Mouse (Mus musculus): ENCODE data around the gene Adam22. TPM values are rescaled to one million over a fixed set of nuclear protein-coding genes. Genes with fewer than 3 reads are reported as not detected.

Adam22 gene
- polyA plus RNA-seq, 1 experiment, result 3.6 TPM

GRCm38 (mm10) chr5:8120926-8121325 lies 247.0 kb downstream of the Adam22 start:
- no peak overlapping the region for H3K27ac ChIP-seq (ENCODE audit: insufficient read depth, low read depth, low read length)
- no peak overlapping the region for H3K4me3 ChIP-seq (ENCODE audit: insufficient read depth, low read length)
- no peaks in the 10 kb centered on the region for H3K4me1 ChIP-seq (ENCODE audit: control insufficient read depth, insufficient read depth, low read length)
- TF ChIP-seq POLR2A (IDR thresholded peaks at IDR 0.05; ENCODE audit: borderline replicate concordance, low read depth, low read length) (no peak), CTCF (IDR thresholded peaks at IDR 0.05; ENCODE audit: low read depth, low read length) (no peak)

- no peak overlapping the region for H3K27ac ChIP-seq (ENCODE audit: insufficient read depth, low read depth, low read length)
- no peaks in the 10 kb centered on the region for H3K4me1 ChIP-seq (ENCODE audit: control insufficient read depth, insufficient read depth, low read length)
- H3K4me3 ChIP-seq (ENCODE audit: insufficient read depth, low read length), result no peak overlapping the region
- TF ChIP-seq POLR2A (IDR thresholded peaks at IDR 0.05; ENCODE audit: borderline replicate concordance, low read depth, low read length) (no peak), CTCF (IDR thresholded peaks at IDR 0.05; ENCODE audit: low read depth, low read length) (no peak)
These were observed 247.9 kb downstream of the Adam22 start for GRCm38 (mm10) chr5:8120087-8120486.

GRCm38 (mm10) chr5:8116561-8117168 lies 251.3 kb downstream of the Adam22 start:
- no peak overlapping the region for H3K4me3 ChIP-seq (ENCODE audit: insufficient read depth, low read length)
- H3K4me1 ChIP-seq (ENCODE audit: control insufficient read depth, insufficient read depth, low read length), result no peaks in the 10 kb centered on the region
- TF ChIP-seq CTCF (IDR thresholded peaks at IDR 0.05; ENCODE audit: low read depth, low read length), result no peak
- TF ChIP-seq POLR2A (IDR thresholded peaks at IDR 0.05; ENCODE audit: borderline replicate concordance, low read depth, low read length), result no peak
- no peak overlapping the region for H3K27ac ChIP-seq (ENCODE audit: insufficient read depth, low read depth, low read length)

- Histone ChIP-seq H3K4me1 (ENCODE audit: control insufficient read depth, insufficient read depth, low read length) (no peaks in the 10 kb centered on the region), H3K27ac (ENCODE audit: insufficient read depth, low read depth, low read length) (no peak overlapping the region), H3K4me3 (ENCODE audit: insufficient read depth, low read length) (no peak overlapping the region)
- TF ChIP-seq POLR2A (IDR thresholded peaks at IDR 0.05; ENCODE audit: borderline replicate concordance, low read depth, low read length), result no peak
- TF ChIP-seq CTCF (IDR thresholded peaks at IDR 0.05; ENCODE audit: low read depth, low read length), result no peak
These were observed 255.7 kb downstream of the Adam22 start for GRCm38 (mm10) chr5:8112246-8112645.

GRCm38 (mm10) chr5:8111691-8112090 lies 256.3 kb downstream of the Adam22 start:
- no peak overlapping the region for H3K4me3 ChIP-seq (ENCODE audit: insufficient read depth, low read length)
- no peak for TF ChIP-seq CTCF (IDR thresholded peaks at IDR 0.05; ENCODE audit: low read depth, low read length)
- TF ChIP-seq POLR2A (IDR thresholded peaks at IDR 0.05; ENCODE audit: borderline replicate concordance, low read depth, low read length), result no peak
- no peaks in the 10 kb centered on the region for H3K4me1 ChIP-seq (ENCODE audit: control insufficient read depth, insufficient read depth, low read length)
- H3K27ac ChIP-seq (ENCODE audit: insufficient read depth, low read depth, low read length), result no peak overlapping the region

- Histone ChIP-seq H3K27ac (ENCODE audit: insufficient read depth, low read depth, low read length) (no peak overlapping the region), H3K4me1 (ENCODE audit: control insufficient read depth, insufficient read depth, low read length) (no peaks in the 10 kb centered on the region), H3K4me3 (ENCODE audit: insufficient read depth, low read length) (no peak overlapping the region)
- no peak for TF ChIP-seq CTCF (IDR thresholded peaks at IDR 0.05; ENCODE audit: low read depth, low read length)
- TF ChIP-seq POLR2A (IDR thresholded peaks at IDR 0.05; ENCODE audit: borderline replicate concordance, low read depth, low read length), result no peak
These were observed 272.3 kb downstream of the Adam22 start for GRCm38 (mm10) chr5:8095689-8096088.

GRCm38 (mm10) chr5:8094921-8095320 lies 273.0 kb downstream of the Adam22 start:
- Histone ChIP-seq H3K27ac (ENCODE audit: insufficient read depth, low read depth, low read length) (no peak overlapping the region), H3K4me3 (ENCODE audit: insufficient read depth, low read length) (no peak overlapping the region), H3K4me1 (ENCODE audit: control insufficient read depth, insufficient read depth, low read length) (no peaks in the 10 kb centered on the region)
- TF ChIP-seq CTCF (IDR thresholded peaks at IDR 0.05; ENCODE audit: low read depth, low read length) (no peak), POLR2A (IDR thresholded peaks at IDR 0.05; ENCODE audit: borderline replicate concordance, low read depth, low read length) (no peak)

- TF ChIP-seq POLR2A (IDR thresholded peaks at IDR 0.05; ENCODE audit: borderline replicate concordance, low read depth, low read length) (no peak), CTCF (IDR thresholded peaks at IDR 0.05; ENCODE audit: low read depth, low read length) (no peak)
- Histone ChIP-seq H3K4me3 (ENCODE audit: insufficient read depth, low read length) (no peak overlapping the region), H3K27ac (ENCODE audit: insufficient read depth, low read depth, low read length) (no peak overlapping the region), H3K4me1 (ENCODE audit: control insufficient read depth, insufficient read depth, low read length) (no peaks in the 10 kb centered on the region)
These were observed 279.8 kb downstream of the Adam22 start for GRCm38 (mm10) chr5:8088147-8088546.

- TF ChIP-seq CTCF (IDR thresholded peaks at IDR 0.05; ENCODE audit: low read depth, low read length) (no peak), POLR2A (IDR thresholded peaks at IDR 0.05; ENCODE audit: borderline replicate concordance, low read depth, low read length) (no peak)
- Histone ChIP-seq H3K4me3 (ENCODE audit: insufficient read depth, low read length) (no peak overlapping the region), H3K4me1 (ENCODE audit: control insufficient read depth, insufficient read depth, low read length) (no peaks in the 10 kb centered on the region), H3K27ac (ENCODE audit: insufficient read depth, low read depth, low read length) (no peak overlapping the region)
These were observed 282.3 kb downstream of the Adam22 start for GRCm38 (mm10) chr5:8085661-8086060.

- H3K4me3 ChIP-seq (ENCODE audit: insufficient read depth, low read length), result no peak overlapping the region
- TF ChIP-seq CTCF (IDR thresholded peaks at IDR 0.05; ENCODE audit: low read depth, low read length), result no peak
- TF ChIP-seq POLR2A (IDR thresholded peaks at IDR 0.05; ENCODE audit: borderline replicate concordance, low read depth, low read length), result no peak
- H3K27ac ChIP-seq (ENCODE audit: insufficient read depth, low read depth, low read length), result no peak overlapping the region
- no peaks in the 10 kb centered on the region for H3K4me1 ChIP-seq (ENCODE audit: control insufficient read depth, insufficient read depth, low read length)
These were observed 285.0 kb downstream of the Adam22 start for GRCm38 (mm10) chr5:8082800-8083509.

All from bone marrow macrophage, adult 2 months (primary cell).